Mouse (Mus musculus) erythroblast, embryonic 14.5 days (primary cell): Measurements from ENCODE around the gene Pcdh7.

Experiments
- GATA1 ChIP-seq: IDR thresholded peaks from 2 replicates; pipeline ENCODE4 v1.6.1; 2012; ENCODE audit warnings: low read length, inconsistent platforms, mixed read lengths
- TAL1 ChIP-seq: IDR thresholded peaks from 3 replicates; pipeline ENCODE4 v1.6.1; 2012; ENCODE audit warnings: low read length, inconsistent platforms, mixed read lengths

GRCm38 (mm10) chr5:57716421-57717237 is 1.1 kb upstream of the Pcdh7 start:
- TF ChIP-seq GATA1: no peak
- no peak for TF ChIP-seq TAL1
